Mouse (Mus musculus) lung, postnatal 0 days (tissue): ENCODE measurements around the gene Pou6f1.

Experiments
- CTCF ChIP-seq: IDR thresholded peaks from 2 replicates; pipeline ENCODE4 v1.5.1; 2016; ENCODE audit warnings: antibody characterized with exemption, mild to moderate bottlenecking
- EP300 ChIP-seq: IDR thresholded peaks from 2 replicates; pipeline ENCODE4 v1.6.1; 2016; ENCODE audit warnings: antibody characterized with exemption, mild to moderate bottlenecking, control low read depth

GRCm38 (mm10) chr15:100585931-100586330, 13.9 kb downstream of the Pou6f1 start:
- TF ChIP-seq CTCF: no peak
- TF ChIP-seq EP300: no peak
